Mouse (Mus musculus) forebrain, embryonic 11.5 days (tissue): ENCODE measurements at regions not wholly inside any gene's neighbourhood (a gene's known extent, or its start where the extent isn't known, plus 50 kb on each side); places are given as distances from the start of the nearest gene placed in this dataset.

Source experiments
- ATAC-seq: fragments of 200-750 bp; cut with Nextera tagmentation; replicated peaks from 2 replicates; pipeline ENCODE4 v1.8.0; 2017; ENCODE audit warnings: moderate TSS enrichment; ENCODE audit not compliant: low FRiP score
- DNase-seq: peaks from one replicate; pipeline ENCODE4 v3.0.0-alpha.2; 2017; ENCODE audit warnings: low spot score
- H3K27ac ChIP-seq: fragments of 300-500 bp; sonication (generic); 2 replicates; pipeline ENCODE4 v1.5.1; 2014; ENCODE audit warnings: low read depth, low read length
- H3K27me3 ChIP-seq: fragments of 300-500 bp; sonication (generic); 2 replicates; pipeline ENCODE4 v1.6.1; 2014; ENCODE audit warnings: mild to moderate bottlenecking, low read length, mixed read lengths; ENCODE audit not compliant: control insufficient read depth, insufficient read depth
- H3K36me3 ChIP-seq: fragments of 300-500 bp; sonication (generic); 2 replicates; pipeline ENCODE4 v1.6.1; 2014; ENCODE audit warnings: mild to moderate bottlenecking, low read length, moderate library complexity, mixed read lengths; ENCODE audit not compliant: control insufficient read depth, insufficient read depth
- H3K4me1 ChIP-seq: fragments of 300-500 bp; sonication (generic); replicated peaks from 2 replicates; pipeline ENCODE4 v1.6.1; 2014; ENCODE audit warnings: low read length, mixed read lengths; ENCODE audit not compliant: control insufficient read depth, insufficient read depth
- H3K4me2 ChIP-seq: fragments of 300-500 bp; sonication (generic); 2 replicates; pipeline ENCODE4 v1.6.1; 2014; ENCODE audit warnings: low read depth, mild to moderate bottlenecking, low read length, moderate library complexity, mixed read lengths; ENCODE audit not compliant: severe bottlenecking
- H3K4me3 ChIP-seq: fragments of 300-500 bp; sonication (generic); 2 replicates; pipeline ENCODE4 v1.5.1; 2014; ENCODE audit warnings: low read depth, low read length
- H3K9ac ChIP-seq: fragments of 300-500 bp; sonication (generic); 2 replicates; pipeline ENCODE4 v1.6.1; 2014; ENCODE audit warnings: low read length
- H3K9me3 ChIP-seq: fragments of 300-500 bp; sonication (generic); 2 replicates; pipeline ENCODE4 v1.6.1; 2016; ENCODE audit warnings: low read length, mixed read lengths; ENCODE audit not compliant: control insufficient read depth
- WGBS: fragments of 180-500 bp; shearing (Covaris S2); extraction: QIAGEN DNeasy Blood & Tissue Kit; methylation state at CpG from one replicate; pipeline ENCODE4 v1.1.7; 2014; 5-methylcytosine and 5-hydroxymethylcytosine counted together

GRCm38 (mm10) chr8:6388651-6389050 lies 1283.5 kb upstream of the Slc10a2 start:
- Histone ChIP-seq H3K27me3 (no peaks in the 10 kb centered on the region), H3K36me3 (no peaks in the 10 kb centered on the region), H3K9ac (no peak overlapping the region), H3K4me1 (no peaks in the 10 kb centered on the region), H3K9me3 (no peaks in the 10 kb centered on the region), H3K4me3 (no peak overlapping the region), H3K4me2 (no peak overlapping the region), H3K27ac (no peak overlapping the region)
- WGBS, result 91% methylated on average over 2 of the region's 2 CpGs
- ATAC-seq (no peak), DNase-seq (no peak)

- ATAC-seq (no peak), DNase-seq (no peak)
- H3K4me1 ChIP-seq, result no peaks in the 10 kb centered on the region
- H3K4me2 ChIP-seq, result no peak overlapping the region
- H3K27ac ChIP-seq, result no peak overlapping the region
- no peaks in the 10 kb centered on the region for H3K27me3 ChIP-seq
- WGBS, result 58% methylated on average over 3 of the region's 3 CpGs
- H3K9ac ChIP-seq, result no peak overlapping the region
- H3K9me3 ChIP-seq, result no peaks in the 10 kb centered on the region
- no peak overlapping the region for H3K4me3 ChIP-seq
- H3K36me3 ChIP-seq, result no peaks in the 10 kb centered on the region
These were observed 1269.6 kb upstream of the Slc10a2 start for GRCm38 (mm10) chr8:6374712-6375111.

DNA sequence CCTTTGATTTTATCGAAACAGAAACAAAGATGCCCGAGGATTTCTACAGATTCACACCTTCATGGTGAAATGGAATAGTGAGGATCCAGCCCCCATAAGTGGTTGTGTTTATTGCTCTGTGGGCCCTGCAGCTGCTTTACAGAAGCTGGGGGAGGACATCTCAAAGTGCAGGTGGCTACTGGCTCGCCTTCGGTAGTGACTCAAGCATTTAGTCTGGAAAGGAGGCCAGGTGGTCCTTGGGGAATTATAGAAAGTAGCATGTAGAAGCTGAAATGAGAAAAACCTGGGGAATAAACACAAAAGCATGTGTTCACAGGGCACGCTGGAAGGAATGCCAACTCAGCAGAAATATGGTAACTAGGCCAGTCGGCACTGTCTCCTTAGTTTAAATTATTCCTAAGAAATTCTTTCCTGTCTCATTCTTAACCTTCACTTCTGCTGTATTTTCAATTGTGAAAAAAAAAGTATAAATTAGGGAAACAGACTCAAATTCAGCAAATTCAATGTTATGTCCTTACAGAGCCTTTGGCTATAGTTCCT lies 1256.3 kb upstream of the Slc10a2 start:
- Histone ChIP-seq H3K27ac (no peak overlapping the region), H3K4me1 (no peaks in the 10 kb centered on the region), H3K9me3 (no peaks in the 10 kb centered on the region), H3K4me2 (no peak overlapping the region), H3K36me3 (no peaks in the 10 kb centered on the region), H3K27me3 (no peaks in the 10 kb centered on the region), H3K4me3 (no peak overlapping the region), H3K9ac (no peak overlapping the region)
- DNase-seq, result no peak
- WGBS, result 90% methylated on average over 6 of the region's 6 CpGs
- no peak for ATAC-seq

DNA sequence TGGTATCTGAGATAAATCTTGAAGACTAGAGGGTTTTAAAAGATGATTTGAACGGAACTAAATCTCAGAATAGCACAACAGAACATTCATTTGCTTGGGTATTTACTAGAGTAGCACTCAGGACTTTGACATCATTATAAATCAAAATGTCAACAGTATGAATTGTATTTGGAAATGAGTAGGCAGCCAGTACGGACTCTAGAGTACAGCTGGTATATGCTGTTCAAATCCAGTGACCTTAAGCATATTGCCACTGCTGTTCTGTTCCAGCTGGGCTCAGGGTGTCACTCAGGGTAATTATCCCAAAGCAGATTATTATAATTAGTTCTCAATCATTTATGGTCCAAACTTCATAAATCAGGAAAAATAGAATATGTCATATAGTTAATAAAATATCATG lies 1252.7 kb upstream of the Slc10a2 start:
- Histone ChIP-seq H3K9me3 (no peaks in the 10 kb centered on the region), H3K4me1 (no peaks in the 10 kb centered on the region), H3K27ac (no peak overlapping the region), H3K27me3 (no peaks in the 10 kb centered on the region), H3K36me3 (no peaks in the 10 kb centered on the region), H3K4me3 (no peak overlapping the region), H3K9ac (no peak overlapping the region), H3K4me2 (no peak overlapping the region)
- 76% methylated on average over 2 of the region's 2 CpGs for whole genome bisulfite sequencing
- ATAC-seq (no peak), DNase-seq (no peak)

DNA sequence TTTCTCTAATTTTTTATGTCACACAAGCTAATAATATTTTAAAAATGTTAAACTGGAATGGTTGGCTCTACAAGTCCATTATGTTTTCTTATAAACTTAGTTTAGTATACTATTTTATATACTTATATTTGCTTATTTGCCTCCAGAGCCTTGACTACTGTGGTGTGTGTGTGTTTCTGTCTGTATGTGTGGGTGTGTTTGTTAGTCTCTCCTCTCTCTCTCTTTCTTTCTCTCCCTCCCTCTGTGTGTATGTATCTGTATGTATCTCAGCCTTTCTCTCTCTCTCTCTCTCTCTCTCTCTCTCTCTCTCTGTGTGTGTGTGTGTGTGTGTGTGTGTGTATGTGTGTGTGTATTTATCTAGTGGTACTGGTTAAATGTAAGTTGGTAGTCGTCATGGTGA lies 1245.3 kb upstream of the Slc10a2 start:
- 76% methylated on average over 1 of the region's 1 CpGs for WGBS
- H3K27ac ChIP-seq, result no peak overlapping the region
- ATAC-seq (no peak), DNase-seq (no peak)
- H3K36me3 ChIP-seq, result no peaks in the 10 kb centered on the region
- no peak overlapping the region for H3K4me3 ChIP-seq
- no peak overlapping the region for H3K4me2 ChIP-seq
- H3K27me3 ChIP-seq, result no peaks in the 10 kb centered on the region
- no peaks in the 10 kb centered on the region for H3K4me1 ChIP-seq
- no peak overlapping the region for H3K9ac ChIP-seq
- no peaks in the 10 kb centered on the region for H3K9me3 ChIP-seq

- Histone ChIP-seq H3K27ac (no peak overlapping the region), H3K36me3 (no peaks in the 10 kb centered on the region), H3K4me2 (no peak overlapping the region), H3K4me1 (no peaks in the 10 kb centered on the region), H3K9ac (no peak overlapping the region), H3K9me3 (no peaks in the 10 kb centered on the region), H3K4me3 (no peak overlapping the region), H3K27me3 (no peaks in the 10 kb centered on the region)
- ATAC-seq (no peak), DNase-seq (no peak)
- WGBS, result 80% methylated on average over 1 of the region's 1 CpGs
These were observed 1244.9 kb upstream of the Slc10a2 start for GRCm38 (mm10) chr8:6350052-6350451.

GRCm38 (mm10) chr8:6345704-6346103 lies 1240.6 kb upstream of the Slc10a2 start:
- DNase-seq (no peak), ATAC-seq (no peak)
- no peaks in the 10 kb centered on the region for H3K36me3 ChIP-seq
- H3K27me3 ChIP-seq, result no peaks in the 10 kb centered on the region
- H3K27ac ChIP-seq, result no peak overlapping the region
- H3K4me2 ChIP-seq, result no peak overlapping the region
- H3K9ac ChIP-seq, result no peak overlapping the region
- 72% methylated on average over 1 of the region's 1 CpGs for WGBS
- no peaks in the 10 kb centered on the region for H3K4me1 ChIP-seq
- no peaks in the 10 kb centered on the region for H3K9me3 ChIP-seq
- no peak overlapping the region for H3K4me3 ChIP-seq

DNA sequence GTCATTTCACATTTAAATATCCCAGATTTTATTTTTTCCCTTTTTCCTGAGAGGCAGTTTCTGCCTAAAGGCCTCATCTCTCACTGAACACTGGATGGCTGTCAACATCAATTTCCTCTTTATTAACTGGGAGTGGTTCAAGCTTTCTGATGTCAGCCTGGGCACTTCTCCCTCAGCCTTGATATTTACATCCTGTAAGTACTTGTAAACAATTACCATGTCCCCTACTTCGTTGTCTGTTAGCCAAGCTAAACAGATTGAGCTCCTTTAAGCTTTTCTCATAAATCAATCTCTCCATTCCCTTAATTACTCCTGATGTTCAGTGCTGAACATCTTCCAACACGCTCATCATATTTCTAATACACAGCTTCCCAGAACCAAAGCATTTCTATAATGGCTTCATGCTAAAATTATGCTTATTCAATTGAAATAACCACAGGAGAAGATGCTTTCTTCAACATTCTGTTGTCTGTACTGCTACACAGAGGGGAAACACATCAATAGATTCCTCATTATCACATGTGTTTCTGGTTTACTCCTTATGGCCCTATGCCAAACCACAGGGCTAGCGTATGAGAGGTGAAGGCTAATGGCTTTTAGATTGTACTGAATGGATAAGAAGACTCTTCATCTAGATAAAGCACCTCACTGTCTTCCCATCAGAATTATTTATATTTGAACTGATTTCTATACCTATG lies 1235.2 kb upstream of the Slc10a2 start:
- Histone ChIP-seq H3K27ac (no peak overlapping the region), H3K4me3 (no peak overlapping the region), H3K9ac (no peak overlapping the region), H3K4me2 (no peak overlapping the region), H3K9me3 (no peaks in the 10 kb centered on the region), H3K27me3 (no peaks in the 10 kb centered on the region), H3K36me3 (no peaks in the 10 kb centered on the region), H3K4me1 (no peaks in the 10 kb centered on the region)
- DNase-seq (no peak), ATAC-seq (no peak)
- 69% methylated on average over 3 of the region's 3 CpGs for WGBS
